Comparison of ENCODE assay signal across 11 mouse cellular contexts in the genomic region with DNA sequence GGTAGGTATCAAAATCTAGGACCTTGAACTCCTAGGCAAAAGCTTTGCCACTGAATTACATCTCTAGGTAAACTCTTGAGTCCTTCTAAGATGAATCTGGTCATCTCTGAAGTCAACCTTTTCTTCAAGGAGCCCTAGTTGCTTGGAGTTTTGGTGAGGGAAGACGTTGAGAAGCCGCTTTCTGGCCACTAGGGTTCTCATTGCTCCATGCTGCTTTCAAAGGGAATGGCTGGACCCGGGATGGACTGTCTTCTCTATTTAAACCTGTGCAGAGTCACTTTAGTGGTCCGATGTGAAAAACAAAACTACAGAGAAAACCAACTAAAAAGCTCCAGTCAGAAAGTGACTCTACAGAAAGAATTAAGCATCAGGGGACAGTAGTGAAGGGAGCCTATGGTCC. TPM values are rescaled to one million over a fixed set of nuclear protein-coding genes. Genes with fewer than 3 reads are reported as not detected.
DNase-seq lines count a peak whose midpoint lies in the region; ATAC-seq and TF ChIP-seq lines count a peak whose summit lies in the region.
"Had no signal": no experiment of that assay in that cellular context is flagged by ENCODE, and none has a peak within 500 bp of the region (broad histone marks: within the 10 kb centered on the region; RNA-seq: fewer than 3 reads in every experiment).

No protein-coding gene starts in this region.

- TF ChIP-seq POLR2A in heart, adult 2 months (IDR thresholded peaks at IDR 0.05; ENCODE audit: insufficient read depth, low read depth, low read length): no peak

- H3K36me3 ChIP-seq in heart, adult 2 months (ENCODE audit: control insufficient read depth, insufficient read depth, low read length): no peaks in the 10 kb centered on the region
- H3K36me3 ChIP-seq in liver, embryonic 14.5 days (replicated peaks; ENCODE audit: control insufficient read depth, insufficient read depth, low read depth): no peaks in the 10 kb centered on the region
- no peaks in the 10 kb centered on the region for H3K36me3 ChIP-seq in liver, embryonic 11.5 days (ENCODE audit: control insufficient read depth, insufficient read depth, low read length)

- peak; percentile 41 for TF ChIP-seq CTCF in heart, adult 2 months (IDR thresholded peaks at IDR 0.05)
- peak; percentile 59 for TF ChIP-seq CTCF in liver, embryonic 14.5 days (IDR thresholded peaks at IDR 0.05; ENCODE audit: low read depth)

- no peak for ATAC-seq in liver, embryonic 14.5 days (ENCODE audit: insufficient read depth)
- ATAC-seq in liver, embryonic 11.5 days (replicated peaks; ENCODE audit: low FRiP score): no peak
- ATAC-seq in granulocyte monocyte progenitor cell, adult 5-6 weeks (replicated peaks; ENCODE audit: poor library complexity, severe bottlenecking): peak; percentile 48; the same call in 1 of the 2 replicates

- H3K4me3 ChIP-seq in heart, adult 2 months: no peak overlapping the region
- H3K4me3 ChIP-seq in liver, embryonic 14.5 days (ENCODE audit: insufficient read depth in 1 of 2, low read depth in 2 of 2, low read length in 2 of 2): no peak overlapping the region
- no peak overlapping the region for H3K4me3 ChIP-seq in liver, embryonic 11.5 days (ENCODE audit: low read depth, low read length)

- H3K4me2 ChIP-seq in liver, embryonic 14.5 days (ENCODE audit: low read depth): no peak overlapping the region
- H3K4me2 ChIP-seq in liver, embryonic 11.5 days: no peak overlapping the region

- H3K27ac ChIP-seq in heart, adult 2 months: no peak overlapping the region
- no peak overlapping the region for H3K27ac ChIP-seq in liver, embryonic 14.5 days
- no peak overlapping the region for H3K27ac ChIP-seq in liver, embryonic 11.5 days (ENCODE audit: low read depth, low read length)

- H3K9ac ChIP-seq in heart, adult 2 months (ENCODE audit: low read depth, low read length): no peak overlapping the region
- no peak overlapping the region for H3K9ac ChIP-seq in liver, embryonic 14.5 days (replicated peaks)
- H3K9ac ChIP-seq in liver, embryonic 11.5 days (ENCODE audit: low read depth, low read length): no peak overlapping the region

- no peaks in the 10 kb centered on the region for H3K27me3 ChIP-seq in heart, adult 2 months (ENCODE audit: control insufficient read depth, insufficient read depth, low read length)
- no peaks in the 10 kb centered on the region; the same call in 1 of the 2 replicates for H3K27me3 ChIP-seq in liver, embryonic 14.5 days (ENCODE audit: control insufficient read depth, insufficient read depth, low read length)
- H3K27me3 ChIP-seq in liver, embryonic 11.5 days (replicated peaks; ENCODE audit: control insufficient read depth, insufficient read depth, low read length): no peaks in the 10 kb centered on the region

- no peak for TF ChIP-seq EP300 in heart, adult 2 months (IDR thresholded peaks at IDR 0.05; ENCODE audit: insufficient read depth, low read depth, low read length)
- TF ChIP-seq EP300 in liver, embryonic 14.5 days (IDR thresholded peaks at IDR 0.05; ENCODE audit: low read depth): no peak

- H3K4me1 ChIP-seq in heart, adult 2 months (ENCODE audit: control insufficient read depth, insufficient read depth, low read length): no peaks in the 10 kb centered on the region
- H3K4me1 ChIP-seq in liver, embryonic 14.5 days (replicated peaks; ENCODE audit: control insufficient read depth in 2 of 2, insufficient read depth in 2 of 2, low read length in 1 of 2): peaks cover 0 to 3% of the 10 kb centered on the region in 2 experiments; a peak in 1 of 4 replicates
- H3K4me1 ChIP-seq in liver, embryonic 11.5 days (replicated peaks; ENCODE audit: control insufficient read depth, insufficient read depth, low read length): no peaks in the 10 kb centered on the region

- intact Hi-C loops in heart, adult 2 months (cut with DNase I): no loop called here
- intact Hi-C loops in heart, postnatal 25 days (cut with DNase I): no loop called here

- H3K9me3 ChIP-seq in liver, embryonic 14.5 days (ENCODE audit: control insufficient read depth, low read length): no peaks in the 10 kb centered on the region
- no peaks in the 10 kb centered on the region for H3K9me3 ChIP-seq in liver, embryonic 11.5 days (ENCODE audit: control insufficient read depth, low read length)

- WGBS in heart, adult 2 months: 24% methylated on average over 4 of the region's 4 CpGs
- WGBS in liver, embryonic 14.5 days (ENCODE audit: insufficient replicate concordance): 42% methylated on average over 4 of the region's 4 CpGs
- WGBS in liver, embryonic 11.5 days: 40% methylated on average over 4 of the region's 4 CpGs

- H3K79me2 ChIP-seq in heart, adult 2 months (replicated peaks; ENCODE audit: control insufficient read depth, insufficient read depth, low read length): no peaks in the 10 kb centered on the region

- no peak for DNase-seq in heart, adult 2 months
- DNase-seq in heart, postnatal 25 days (ENCODE audit: low spot score): no peak
- no peak for DNase-seq in liver, embryonic 14.5 days (ENCODE audit: low read depth in 3 of 3, low spot score in 3 of 3)
- no peak for DNase-seq in liver, embryonic 11.5 days (ENCODE audit: low spot score)
- DNase-seq in Muller cell, postnatal 12 days (ENCODE audit: inconsistent ontology term): peak; percentile 9
- no peak for DNase-seq in natural killer cell, adult 2 months (ENCODE audit: low spot score in 2 of 2)
- DNase-seq in layer of hippocampus, adult 9-11 months: no peak

RNA-seq across cellular contexts. Expression of a gene that starts 18.4 kb away (rescaled TPM):
- not detected for total RNA-seq in heart, adult 2 months (2021)
- polyA plus RNA-seq in heart, adult 2 months (2012; rRNA removed): not detected in 2 replicates
- not detected for total RNA-seq in heart, postnatal 25 days (2021)
- not detected in 2 replicates for polyA plus RNA-seq in liver, embryonic 14.5 days (2012; rRNA removed)
- polyA plus RNA-seq in liver, embryonic 14.5 days (2014; fragmentation: Nextera tagmentation; extraction: Ambion mirVana): not detected in 2 replicates
- polyA plus RNA-seq in liver, embryonic 11.5 days (2014; fragmentation: Nextera tagmentation; extraction: Ambion mirVana): not detected in 2 replicates
- total RNA-seq in granulocyte monocyte progenitor cell, adult 5-6 weeks (2014; fragmentation: Nextera tagmentation): not detected in 2 replicates
- total RNA-seq in granulocyte monocyte progenitor cell, adult 5-6 weeks (2017): not detected in 2 replicates
- total RNA-seq: gastrocnemius, postnatal 4 days had no signal
- polyA plus RNA-seq: embryonic facial prominence, embryonic 11.5 days; urinary bladder, adult 2 months had no signal

RNA-seq across cellular contexts. Expression of a gene that starts 24.4 kb away (rescaled TPM):
- total RNA-seq in heart, adult 2 months (2021): not detected
- polyA plus RNA-seq in heart, adult 2 months (2012; rRNA removed): not detected in 2 replicates
- total RNA-seq in heart, postnatal 25 days (2021): not detected
- 0.06 and 0.08 TPM in 2 replicates for polyA plus RNA-seq in liver, embryonic 14.5 days (2012; rRNA removed)
- not detected in 2 replicates for polyA plus RNA-seq in liver, embryonic 14.5 days (2014; fragmentation: Nextera tagmentation; extraction: Ambion mirVana)
- polyA plus RNA-seq in liver, embryonic 11.5 days (2014; fragmentation: Nextera tagmentation; extraction: Ambion mirVana): not detected in 2 replicates
- total RNA-seq in granulocyte monocyte progenitor cell, adult 5-6 weeks (2014; fragmentation: Nextera tagmentation): not detected in 2 replicates
- not detected in 2 replicates for total RNA-seq in granulocyte monocyte progenitor cell, adult 5-6 weeks (2017)
- total RNA-seq: gastrocnemius, postnatal 4 days had no signal
- polyA plus RNA-seq: embryonic facial prominence, embryonic 11.5 days; urinary bladder, adult 2 months had no signal
